Mouse (Mus musculus) left cerebral cortex, adult 8-10 months (tissue): Measurements from ENCODE around the gene Sntb2. TPM values are rescaled to one million over a fixed set of nuclear protein-coding genes. Genes with fewer than 3 reads are reported as not detected.

Experiments
- total RNA-seq, 4 experiments: library from RNA; stranded (reverse); gene quantifications; 2 replicates each; pipeline ENCODE4 v1.2.4; 2022

The Sntb2 gene
- total RNA-seq, 4 experiments from 2014 or later: 17.4 to 18.9 (median 18.9) TPM

Other genes with a start within 250 kb of the Sntb2 start
- 1 to 10 TPM; 1.2 to 3.1 (median 1.7) TPM for gene Has3, start 65.5 kb upstream of the Sntb2 start, total RNA-seq
- 10 to 100 TPM; 31.8 to 37.7 (median 33.7) TPM for gene Utp4, start 42.1 kb upstream of the Sntb2 start, total RNA-seq
- gene Vps4a, start 95.5 kb downstream of the Sntb2 start, total RNA-seq: 100 to 1,000 TPM; 115 to 126 (median 119) TPM
- 10 to 100 TPM; 24.2 to 29.8 (median 27.6) TPM for gene Pdf, start 112.9 kb downstream of the Sntb2 start, total RNA-seq
- 10 to 100 TPM; 25.3 to 26.4 (median 26.3) TPM for gene Cog8, start 120.9 kb downstream of the Sntb2 start, total RNA-seq
- 10 to 100 TPM; 43.3 to 54.1 (median 44.1) TPM for gene Nip7, start 121.1 kb downstream of the Sntb2 start, total RNA-seq
- not detected for gene Tmed6, start 129.9 kb downstream of the Sntb2 start, total RNA-seq
- gene Terf2, start 160.8 kb downstream of the Sntb2 start, total RNA-seq: 10 to 100 TPM; 37.2 to 42.3 (median 38.5) TPM
- gene Cyb5b, start 214.9 kb downstream of the Sntb2 start, total RNA-seq: 100 to 1,000 TPM; 101 to 106 (median 102) TPM